Mouse (Mus musculus) forebrain, embryonic 10.5 days (tissue): ENCODE results near the gene Nkrf. TPM values are rescaled to one million over a fixed set of nuclear protein-coding genes. Genes with fewer than 3 reads are reported as not detected.

ENCODE experiments used
- DNase-seq: peaks from one replicate; pipeline ENCODE4 v3.0.0-alpha.2; 2017; ENCODE audit warnings: low spot score; ENCODE audit errors: extremely low spot score
- H3K27ac ChIP-seq: fragments of 300-500 bp; sonication (generic); 2 replicates; pipeline ENCODE4 v1.5.1; 2016; ENCODE audit warnings: mild to moderate bottlenecking
- H3K27me3 ChIP-seq: fragments of 300-500 bp; sonication (generic); 2 replicates; pipeline ENCODE4 v1.6.1; 2016; ENCODE audit warnings: mild to moderate bottlenecking; ENCODE audit not compliant: poor library complexity, severe bottlenecking
- H3K36me3 ChIP-seq: fragments of 300-500 bp; sonication (generic); replicated peaks from 2 replicates; pipeline ENCODE4 v1.6.1; 2016; ENCODE audit warnings: mild to moderate bottlenecking, moderate library complexity
- H3K4me1 ChIP-seq: fragments of 300-500 bp; sonication (generic); 2 replicates; pipeline ENCODE4 v1.6.1; 2016
- H3K4me3 ChIP-seq: fragments of 300-500 bp; sonication (generic); 2 replicates; pipeline ENCODE4 v1.5.1; 2016; ENCODE audit warnings: mild to moderate bottlenecking, moderate library complexity
- H3K9me3 ChIP-seq: fragments of 300-500 bp; sonication (generic); 2 replicates; pipeline ENCODE4 v1.6.1; 2016; ENCODE audit warnings: mild to moderate bottlenecking, moderate library complexity
- WGBS: fragments of 180-500 bp; shearing (Covaris S2); methylation state at CpG from one replicate; pipeline ENCODE4 v1.1.7; 2016; 5-methylcytosine and 5-hydroxymethylcytosine counted together
- polyA plus RNA-seq: library from polyadenylated mRNA; unstranded; fragments of >200 nt; fragmentation: Nextera tagmentation; extraction: Ambion mirVana; gene quantifications from 2 replicates; pipeline ENCODE4 v1.2.1, GENCODE M21; 2016

Gene Nkrf
- polyA plus RNA-seq, 1 experiment from 2014 or later, result 2.6 TPM

- no peaks in the 10 kb centered on the region for H3K27me3 ChIP-seq
- no peaks in the 10 kb centered on the region; the same call in 1 of the 2 replicates for H3K36me3 ChIP-seq
- no peak for DNase-seq
- WGBS, result 89% methylated on average over 6 of the region's 6 CpGs
- no peaks in the 10 kb centered on the region for H3K9me3 ChIP-seq
- H3K4me1 ChIP-seq, result no peaks in the 10 kb centered on the region
- H3K4me3 ChIP-seq, result no peak overlapping the region
- no peak overlapping the region for H3K27ac ChIP-seq
These were observed 61.0 kb downstream of the Nkrf start for GRCm38 (mm10) chrX:36841698-36842097.

- no peak overlapping the region for H3K27ac ChIP-seq
- 92% methylated on average over 7 of the region's 7 CpGs for WGBS
- H3K4me3 ChIP-seq, result no peak overlapping the region
- no peak for DNase-seq
- H3K4me1 ChIP-seq, result peaks cover 3% of the 10 kb centered on the region; the same call in 1 of the 2 replicates
- no peaks in the 10 kb centered on the region for H3K27me3 ChIP-seq
- no peaks in the 10 kb centered on the region; the same call in 1 of the 2 replicates for H3K36me3 ChIP-seq
- H3K9me3 ChIP-seq, result no peaks in the 10 kb centered on the region
These were observed 63.3 kb downstream of the Nkrf start for GRCm38 (mm10) chrX:36839391-36839790.

Other genes starting within 250 kb of the Nkrf start
- 1.1 and 1.8 TPM in 2 replicates for gene Slc25a43, start 159.2 kb downstream of the Nkrf start, polyA plus RNA-seq
- 867 and 903 TPM in 2 replicates for gene Slc25a5, start 107.2 kb downstream of the Nkrf start, polyA plus RNA-seq
- 126 and 131 TPM in 2 replicates for gene Ube2a, start 29.0 kb downstream of the Nkrf start, polyA plus RNA-seq
- 32.7 and 33.0 TPM in 2 replicates for gene C330007P06Rik, start 28.8 kb downstream of the Nkrf start, polyA plus RNA-seq
- gene Sept6, start 88.9 kb upstream of the Nkrf start, polyA plus RNA-seq, result 33.6 and 34.5 TPM in 2 replicates
- not detected in 2 replicates for gene Sowahd, start 145.9 kb upstream of the Nkrf start, polyA plus RNA-seq
- gene Rpl39, start 182.5 kb upstream of the Nkrf start, polyA plus RNA-seq, result 489 and 493 TPM in 2 replicates
- gene Upf3b, start 207.4 kb upstream of the Nkrf start, polyA plus RNA-seq, result 23.7 and 23.9 TPM in 2 replicates
- 19.6 and 21.2 TPM in 2 replicates for gene Nkap, start 223.9 kb upstream of the Nkrf start, polyA plus RNA-seq